8 mouse cellular contexts compared by ENCODE assay signal in genomic region chr3:21936616-21937015, GRCm38 (mm10).
DNase-seq lines count a peak whose midpoint lies in the region; ATAC-seq and TF ChIP-seq lines count a peak whose summit lies in the region.

No protein-coding gene starts in this region.

- H3K27me3 ChIP-seq in heart, embryonic 12.5 days (replicated peaks), result no peaks in the 10 kb centered on the region
- no peaks in the 10 kb centered on the region for H3K27me3 ChIP-seq in embryonic facial prominence, embryonic 14.5 days (replicated peaks; ENCODE audit: control insufficient read depth, insufficient read depth, low read length)
- H3K27me3 ChIP-seq in myocyte (ENCODE audit: control insufficient read depth, insufficient read depth, insufficient read length), result no peaks in the 10 kb centered on the region

- H3K27ac ChIP-seq in heart, embryonic 12.5 days (ENCODE audit: poor library complexity, severe bottlenecking), result no peak overlapping the region
- peak overlapping the region; percentile 89; the same call in 1 of the 2 replicates for H3K27ac ChIP-seq in embryonic facial prominence, embryonic 14.5 days (replicated peaks; ENCODE audit: low read depth, low read length)

- no peaks in the 10 kb centered on the region for H3K36me3 ChIP-seq in heart, embryonic 12.5 days
- H3K36me3 ChIP-seq in embryonic facial prominence, embryonic 14.5 days (ENCODE audit: control insufficient read depth, insufficient read depth, low read length), result no peaks in the 10 kb centered on the region
- H3K36me3 ChIP-seq in myocyte (ENCODE audit: control insufficient read depth, insufficient read depth), result no peaks in the 10 kb centered on the region

- peaks cover 30% of the 10 kb centered on the region for H3K4me1 ChIP-seq in heart, embryonic 12.5 days (replicated peaks)
- peaks cover 37% of the 10 kb centered on the region for H3K4me1 ChIP-seq in embryonic facial prominence, embryonic 14.5 days (ENCODE audit: control insufficient read depth, insufficient read depth, low read length)

- TF ChIP-seq POLR2A in myocyte (IDR thresholded peaks at IDR 0.05; ENCODE audit: insufficient read length, low read depth), result no peak

- H3K9me3 ChIP-seq in heart, embryonic 12.5 days (replicated peaks), result no peaks in the 10 kb centered on the region
- no peaks in the 10 kb centered on the region for H3K9me3 ChIP-seq in embryonic facial prominence, embryonic 14.5 days (ENCODE audit: control insufficient read depth, low read length)

- H3ac ChIP-seq in myocyte (ENCODE audit: control insufficient read depth, insufficient read length), result no peak overlapping the region

- H3K9ac ChIP-seq in heart, embryonic 12.5 days, result no peak overlapping the region
- H3K9ac ChIP-seq in embryonic facial prominence, embryonic 14.5 days (ENCODE audit: low read depth, low read length), result peak overlapping the region; percentile 47; the same call in 1 of the 2 replicates

- H3K4me3 ChIP-seq in heart, embryonic 12.5 days, result no peak overlapping the region
- H3K4me3 ChIP-seq in embryonic facial prominence, embryonic 14.5 days (ENCODE audit: low read depth, low read length), result peak overlapping the region; percentile 34; the same call in 1 of the 2 replicates
- peak overlapping the region; percentile 21 for H3K4me3 ChIP-seq in myocyte

- 28% methylated on average over 8 of the region's 8 CpGs for WGBS in heart, embryonic 12.5 days
- 27% methylated on average over 8 of the region's 8 CpGs for WGBS in embryonic facial prominence, embryonic 14.5 days

- peak overlapping the region; percentile 72 for H3K4me2 ChIP-seq in heart, embryonic 12.5 days
- peak overlapping the region; percentile 62 for H3K4me2 ChIP-seq in embryonic facial prominence, embryonic 14.5 days (ENCODE audit: low read depth, low read length)
- peak overlapping the region; percentile 84 for H3K4me2 ChIP-seq in myocyte (ENCODE audit: low read depth)

- no peak; the same call in 1 of the 2 replicates for ATAC-seq in heart, embryonic 12.5 days (ENCODE audit: insufficient number of reproducible peaks, low FRiP score)
- no peak for ATAC-seq in embryonic facial prominence, embryonic 14.5 days (ENCODE audit: low read depth)

- no peaks in the 10 kb centered on the region for H3K79me2 ChIP-seq in myocyte (ENCODE audit: control insufficient read depth, insufficient read depth)

- no peak for DNase-seq in heart, adult 18-20 months
- DNase-seq in ES-CJ7 (ENCODE audit: low read depth, low spot score), result peak; percentile 68
- no peak for DNase-seq in embryonic facial prominence, embryonic 14.5 days (ENCODE audit: low spot score)
- peak; percentile 23 to 41 for DNase-seq in kidney, postnatal 25 days
- DNase-seq in ovary, adult 18-20 months (ENCODE audit: low spot score), result no peak
- DNase-seq in B cell, adult 2 months, result no peak

TF ChIP-seq in myocyte, 11 proteins besides CTCF, POLR2A, EP300 and RAD21:
- TF ChIP-seq USF1 (IDR thresholded peaks at IDR 0.05; ENCODE audit: low read depth) (no peak), SRF (IDR thresholded peaks at IDR 0.05; ENCODE audit: control insufficient read depth, insufficient read length, low read depth) (no peak), MYOG (IDR thresholded peaks at IDR 0.05; ENCODE audit: control insufficient read depth in 1 of 3, insufficient read depth in 1 of 3, insufficient read length in 2 of 3, low read depth in 2 of 3) (no peak), POLR2AphosphoS2 (IDR thresholded peaks at IDR 0.05; ENCODE audit: insufficient read length, low read depth) (no peak), TCF3 (IDR thresholded peaks at IDR 0.05; ENCODE audit: insufficient read length, low read depth) (no peak), MYOD1 (IDR thresholded peaks at IDR 0.05; ENCODE audit: control insufficient read depth in 1 of 3, insufficient read length in 2 of 3, low read depth in 2 of 3) (no peak), TCF12 (IDR thresholded peaks at IDR 0.05; ENCODE audit: insufficient read depth, poor library complexity, severe bottlenecking) (no peak), MAX (IDR thresholded peaks at IDR 0.05; ENCODE audit: low read depth) (no peak), E2F4 (IDR thresholded peaks at IDR 0.05; ENCODE audit: insufficient read depth) (no peak), CEBPB (IDR thresholded peaks at IDR 0.05; ENCODE audit: insufficient read depth, poor library complexity, severe bottlenecking) (no peak)

Comparison
In these comparisons a context has a peak if more than half of its experiments do, and no peak if none do; other contexts are left out.
1. DNase-seq: peak in ES-CJ7 (single experiment) and kidney, postnatal 25 days (2 of 2); none in heart, adult 18-20 months (0 of 2), embryonic facial prominence, embryonic 14.5 days (single experiment), ovary, adult 18-20 months (single experiment) and B cell, adult 2 months (0 of 2).
2. Peak in every context shown above with its lines, with median percentiles within 50 percentile points of each other: H3K4me2 ChIP-seq.